Mouse (Mus musculus): ENCODE results near the gene Scarb2. TPM values are rescaled to one million over a fixed set of nuclear protein-coding genes. Genes with fewer than 3 reads are reported as not detected.

Scarb2 gene
- total RNA-seq, 2 experiments from 2014 or later, result 69.8 to 76.7 TPM

GRCm38 (mm10) chr5:92495771-92496409 is 10.7 kb downstream of the Scarb2 start:
- DNase-seq, result no peak

DNA sequence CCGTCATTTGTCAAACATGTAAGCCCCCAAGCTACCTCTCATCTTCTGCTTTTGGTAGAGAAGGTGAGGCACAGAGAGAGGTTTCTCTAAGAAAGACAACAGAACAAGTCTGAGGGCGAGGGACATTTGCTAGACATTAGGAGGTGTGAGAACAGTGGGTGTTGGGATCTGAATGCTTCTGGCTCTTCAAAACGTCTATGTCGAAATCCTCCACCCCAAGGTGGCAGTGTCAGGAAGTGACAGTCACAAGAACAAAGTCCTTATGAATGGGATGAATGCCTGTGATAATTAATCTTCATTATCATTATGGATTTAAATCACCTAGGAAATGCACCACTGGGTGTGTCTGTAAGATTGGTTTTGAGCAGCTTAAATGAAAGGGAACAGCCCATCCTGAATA is 11.3 kb downstream of the Scarb2 start:
- DNase-seq, result no peak
- intact Hi-C loops (cut with DNase I), result no loop called here

More at GRCm38 (mm10) chr5:92495771-92496409, 10.7 kb downstream of the Scarb2 start:
- intact Hi-C loops (cut with DNase I), result no loop called here

GRCm38 (mm10) chr5:92493423-92493822 is 13.2 kb downstream of the Scarb2 start:
- intact Hi-C loops (cut with DNase I), result no loop called here
- DNase-seq, result no peak

- no peak for DNase-seq
These were observed 15.9 kb downstream of the Scarb2 start for GRCm38 (mm10) chr5:92490779-92491178.

GRCm38 (mm10) chr5:92490304-92490703 is 16.3 kb downstream of the Scarb2 start:
- intact Hi-C loops (cut with DNase I), result no loop called here
- no peak for DNase-seq

More at GRCm38 (mm10) chr5:92490779-92491178, 15.9 kb downstream of the Scarb2 start:
- intact Hi-C loops (cut with DNase I), result no loop called here

DNA sequence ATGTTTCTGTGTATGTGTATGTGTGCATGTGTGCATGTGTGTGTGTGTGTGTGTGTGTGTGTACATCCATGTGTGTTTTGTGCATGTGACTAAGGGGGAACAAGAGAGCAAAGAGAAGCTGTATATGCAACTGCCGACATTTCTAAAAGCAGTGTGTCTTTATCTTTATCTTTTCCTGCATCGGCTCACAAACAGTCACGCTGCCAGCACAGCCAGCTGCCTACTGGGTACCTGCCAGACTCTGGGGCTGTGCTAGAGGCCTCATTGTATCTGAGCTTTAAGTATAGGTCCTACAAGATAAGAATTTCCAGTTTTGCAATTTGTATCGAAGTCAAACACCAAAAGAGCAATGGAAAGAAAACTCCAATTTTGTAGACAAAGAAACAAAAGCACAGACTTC is 17.1 kb downstream of the Scarb2 start:
- intact Hi-C loops (cut with DNase I), result no loop called here
- no peak for DNase-seq

DNA sequence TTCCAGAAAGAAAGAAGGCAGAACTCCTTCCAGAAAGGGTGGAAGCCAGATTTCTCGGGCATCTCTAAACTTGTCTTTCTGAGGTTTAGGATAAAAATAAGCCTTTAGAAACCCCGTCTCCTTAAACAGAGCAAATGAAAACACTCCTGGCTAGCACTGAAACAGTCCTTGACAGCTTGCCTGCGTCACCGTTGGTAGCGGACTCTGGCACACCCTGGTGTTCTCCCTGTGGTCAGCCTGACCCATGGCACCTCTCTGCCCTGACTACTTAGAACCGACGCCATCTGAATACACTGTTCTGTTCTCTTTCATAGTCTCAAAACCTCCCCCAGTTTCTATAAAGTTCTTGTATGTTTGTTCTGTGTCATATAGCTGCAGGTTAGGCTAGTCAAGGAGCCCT is 17.7 kb downstream of the Scarb2 start:
- peak in 1 of 2 experiments; percentile 37 for DNase-seq
- intact Hi-C loops (cut with DNase I), result no loop called here

DNA sequence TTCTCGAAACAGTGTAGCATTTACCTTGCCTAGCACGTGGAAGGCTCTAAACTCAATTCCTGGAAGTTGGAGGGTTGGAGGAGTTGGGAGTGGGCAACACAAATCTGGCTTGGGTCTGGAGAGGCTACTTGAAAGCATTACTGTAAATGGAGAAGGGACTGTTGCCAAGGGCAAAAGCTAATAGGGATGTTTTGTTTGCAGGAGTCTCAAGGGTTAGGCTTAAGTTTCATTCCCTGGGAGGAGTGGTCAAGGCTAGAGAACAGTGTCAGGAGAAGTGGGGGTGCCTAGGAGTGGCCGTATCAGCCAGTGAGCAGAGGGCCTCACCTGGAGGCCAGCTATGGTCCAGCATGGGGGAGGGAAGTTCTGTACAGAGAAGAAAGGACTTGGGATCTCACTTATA is 18.2 kb downstream of the Scarb2 start:
- intact Hi-C loops (cut with DNase I), result no loop called here
- DNase-seq, result no peak

DNA sequence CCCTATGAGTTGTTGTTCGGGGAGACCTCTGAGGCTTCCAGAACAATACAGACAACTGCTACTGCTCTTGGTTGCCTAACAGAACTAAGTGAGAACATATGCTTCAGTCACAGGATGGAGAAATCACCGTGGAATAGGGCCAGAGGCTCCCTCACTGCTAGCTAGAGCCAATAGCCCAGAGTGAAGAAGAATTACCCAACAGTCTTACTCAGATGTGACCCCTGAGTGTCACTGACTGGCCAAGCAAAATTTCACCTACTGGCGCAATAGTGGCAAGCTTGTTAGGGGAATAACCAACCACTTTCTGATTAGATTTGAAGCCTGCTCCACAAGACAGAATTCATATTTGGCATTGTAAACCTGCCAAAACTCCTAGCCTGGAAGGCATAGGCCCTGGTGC is 19.9 kb downstream of the Scarb2 start:
- intact Hi-C loops (cut with DNase I), result no loop called here
- no peak for DNase-seq

- no peak for DNase-seq
- intact Hi-C loops (cut with DNase I), result no loop called here
These were observed 21.8 kb downstream of the Scarb2 start for GRCm38 (mm10) chr5:92484880-92485279.

DNA sequence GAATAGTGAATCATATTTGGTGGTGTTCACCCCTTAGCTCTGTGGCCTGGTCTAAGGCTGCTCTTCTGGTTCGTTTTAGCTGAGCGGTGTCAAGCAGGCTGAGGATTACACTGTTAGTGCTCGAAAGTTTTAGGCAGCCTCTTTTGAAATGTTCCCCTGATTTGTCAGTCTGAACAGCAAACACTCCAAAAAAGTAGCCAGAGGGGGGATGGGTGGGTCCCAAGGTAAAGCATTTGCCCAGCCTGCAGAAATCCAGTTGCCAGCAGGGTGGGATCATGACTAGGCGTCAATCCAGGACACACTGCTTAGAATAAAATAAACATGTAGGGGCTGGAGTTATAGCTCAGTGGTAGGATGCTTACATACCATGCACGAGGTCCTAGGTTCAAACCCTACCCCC is 33.8 kb downstream of the Scarb2 start:
- intact Hi-C loops (cut with DNase I), result no loop called here
- no peak for DNase-seq

GRCm38 (mm10) chr5:92471531-92471930 is 35.1 kb downstream of the Scarb2 start:
- intact Hi-C loops (cut with DNase I), result no loop called here
- DNase-seq, result no peak

GRCm38 (mm10) chr5:92469201-92470130 is 37.2 kb downstream of the Scarb2 start:
- no peak for DNase-seq
- intact Hi-C loops (cut with DNase I), result no loop called here

GRCm38 (mm10) chr5:92468234-92468633 is 38.4 kb downstream of the Scarb2 start:
- no peak for DNase-seq
- intact Hi-C loops (cut with DNase I), result no loop called here

DNA sequence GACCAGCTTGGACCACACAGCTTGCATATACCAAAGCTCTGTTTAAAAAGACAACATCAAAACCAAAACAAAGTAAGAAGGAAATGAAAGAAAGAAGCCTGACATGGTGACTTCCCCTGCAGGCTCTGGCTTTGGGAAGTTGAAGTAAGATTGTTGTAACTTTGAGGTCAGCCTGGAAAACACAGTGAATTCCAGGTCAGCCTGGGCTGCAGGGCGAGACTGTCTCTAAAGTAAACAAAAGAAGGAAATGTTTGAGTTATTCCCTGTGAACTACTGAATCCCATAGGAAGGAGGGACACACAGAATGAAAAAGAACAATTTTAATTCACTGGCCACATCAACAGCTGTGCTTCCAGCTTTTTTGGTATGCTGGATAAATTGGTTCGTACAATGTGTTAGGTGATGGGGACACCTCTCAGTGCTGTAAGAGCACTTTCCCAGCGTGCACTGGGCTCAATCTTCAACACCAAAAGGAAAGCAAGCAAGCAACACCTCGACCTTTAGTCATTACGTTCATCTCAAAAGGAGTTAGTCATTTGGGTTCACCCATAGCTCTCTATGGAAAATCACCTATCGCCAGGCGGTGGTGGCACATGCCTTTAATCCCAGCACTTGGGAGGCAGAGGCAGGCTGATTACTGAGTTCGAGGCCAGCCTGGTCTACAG is 39.4 kb downstream of the Scarb2 start:
- no peak for DNase-seq
- intact Hi-C loops (cut with DNase I), result no loop called here

DNA sequence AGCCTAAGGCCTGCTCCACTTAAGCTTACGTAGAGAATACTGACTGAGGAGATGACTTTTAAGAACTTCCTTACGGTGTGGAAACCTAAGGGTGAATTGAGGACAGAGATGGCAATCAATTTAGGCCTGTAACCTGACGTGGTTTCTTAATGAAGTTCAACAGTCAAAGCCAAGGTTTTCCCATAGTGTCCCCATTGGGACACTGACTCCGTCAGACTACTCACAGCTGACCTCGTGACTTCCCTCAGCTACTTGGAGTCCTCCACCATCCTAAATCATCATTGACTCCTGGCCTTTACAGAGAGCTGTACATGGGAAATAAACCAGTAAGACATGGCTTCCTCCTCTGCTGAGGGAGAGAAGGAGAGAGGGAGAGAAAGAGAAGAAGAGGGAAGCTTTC is 41.1 kb downstream of the Scarb2 start:
- intact Hi-C loops (cut with DNase I), result no loop called here
- no peak for DNase-seq

GRCm38 (mm10) chr5:92461321-92461720 is 45.3 kb downstream of the Scarb2 start:
- intact Hi-C loops (cut with DNase I), result loop anchor here (2.0 to 5.0 kb wide), 2 partner anchors 47 to 91 kb away; no protein-coding TSS in a partner anchor
- DNase-seq, result peak; percentile 45 to 74

GRCm38 (mm10) chr5:92458726-92459125 is 47.9 kb downstream of the Scarb2 start:
- intact Hi-C loops (cut with DNase I), result loop anchor here (10.0 kb wide), 1 partner anchor 196 kb away; no protein-coding TSS in a partner anchor
- no peak for DNase-seq

DNA sequence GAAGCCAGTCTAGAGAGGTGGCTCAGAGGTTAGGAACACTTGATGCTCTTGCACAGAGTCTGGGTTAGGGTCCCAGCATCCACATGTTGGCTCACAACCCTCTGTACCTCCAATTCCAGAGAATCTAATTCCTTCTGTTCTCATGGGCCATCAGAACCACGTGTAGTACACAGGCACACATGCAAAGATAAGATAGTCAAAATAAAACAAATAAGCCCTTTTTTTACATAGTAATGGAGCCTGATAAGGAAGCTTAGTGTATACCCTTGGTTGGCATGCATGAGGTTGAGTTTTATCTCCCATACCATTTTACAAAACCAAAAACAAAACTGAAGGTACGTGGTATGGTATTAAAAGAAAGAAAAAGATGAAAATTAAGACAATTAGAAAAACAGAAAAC is 49.2 kb downstream of the Scarb2 start:
- intact Hi-C loops (cut with DNase I), result loop anchor here (10.0 kb wide), 1 partner anchor 197 kb away; no protein-coding TSS in a partner anchor
- DNase-seq, result no peak

GRCm38 (mm10) chr5:92452876-92453275 is 53.8 kb downstream of the Scarb2 start:
- intact Hi-C loops (cut with DNase I), result loop anchor here (10.0 kb wide), 1 partner anchor 202 kb away; no protein-coding TSS in a partner anchor
- no peak for DNase-seq

DNA sequence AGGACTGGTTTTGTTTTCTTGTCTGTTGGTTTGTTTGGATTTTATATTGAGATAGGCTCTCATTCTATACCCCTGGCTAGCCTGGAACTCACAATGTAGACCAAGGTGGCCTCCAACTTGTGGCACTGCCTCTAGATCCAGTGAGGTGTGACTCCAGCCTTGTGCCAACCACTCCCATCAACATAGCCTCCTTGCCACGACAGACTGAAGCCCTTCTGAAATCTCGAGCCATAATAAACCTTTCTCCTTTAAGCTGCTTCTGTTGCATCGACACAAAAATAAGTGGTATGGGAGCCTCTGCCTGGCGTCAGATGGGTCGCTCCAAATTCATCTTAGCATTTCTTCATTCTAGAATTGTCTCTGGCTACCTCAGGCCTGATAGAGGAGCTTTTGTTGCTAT is 59.9 kb downstream of the Scarb2 start:
- intact Hi-C loops (cut with DNase I), result no loop called here

More for the DNA sequence above, 59.9 kb downstream of the Scarb2 start:
- no peak for DNase-seq
